Mouse (Mus musculus): ENCODE data around the gene Melk.
A peak's percentile ranks its signal among the peaks of the same experiment; 100 is the strongest.

Gene Melk

DNA sequence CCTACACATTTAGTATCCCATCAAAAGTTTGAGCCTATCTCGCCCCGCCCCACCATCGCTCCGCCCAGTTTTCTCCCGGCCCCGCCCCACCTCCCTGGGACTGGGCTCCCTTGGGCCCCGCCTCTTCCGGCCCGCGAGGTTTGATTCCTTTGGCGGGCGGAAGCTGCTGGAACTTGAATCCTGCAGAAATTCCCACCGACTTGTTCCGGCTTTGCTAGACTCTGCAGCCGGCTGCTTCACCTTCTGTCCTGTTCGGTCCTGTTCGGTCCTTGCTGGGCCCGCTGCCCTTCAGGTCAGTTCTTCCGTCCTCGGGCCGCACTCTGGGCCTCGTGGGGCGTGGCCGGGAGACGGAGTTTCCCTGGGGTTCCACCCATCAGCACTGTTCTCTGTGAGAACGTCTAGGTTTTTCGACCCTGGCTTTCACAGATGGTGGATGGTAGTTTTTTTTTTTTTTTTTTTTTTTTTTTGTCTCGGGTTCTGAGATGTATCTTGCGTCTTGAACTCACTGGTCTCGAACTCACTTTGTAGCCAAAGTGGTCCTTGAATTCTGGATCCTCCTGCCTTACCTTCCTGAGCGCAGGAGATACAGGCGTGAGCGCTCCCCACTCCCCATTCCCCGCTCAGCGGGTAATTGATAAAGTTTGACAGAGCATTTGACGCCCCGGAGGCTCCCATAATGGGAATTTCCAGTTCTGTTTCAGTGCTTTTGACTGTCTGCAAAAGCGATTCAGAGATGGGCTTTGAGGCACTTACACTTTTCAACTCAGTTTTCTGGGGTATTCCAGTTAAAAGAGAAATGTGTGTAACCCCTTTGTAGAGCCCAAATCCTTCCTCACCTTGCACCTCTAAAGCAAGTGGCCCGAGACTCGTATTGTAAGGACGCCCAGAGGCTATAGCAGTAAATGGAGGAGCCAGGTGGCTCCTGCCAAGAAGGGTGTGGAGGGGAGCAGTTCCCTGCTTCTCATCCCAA, at the start of gene Melk:
TSS of gene Melk (plus strand) at position 96 of the 970 bp plus-strand sequence.
- DNase-seq = peak; percentile 73

DNA sequence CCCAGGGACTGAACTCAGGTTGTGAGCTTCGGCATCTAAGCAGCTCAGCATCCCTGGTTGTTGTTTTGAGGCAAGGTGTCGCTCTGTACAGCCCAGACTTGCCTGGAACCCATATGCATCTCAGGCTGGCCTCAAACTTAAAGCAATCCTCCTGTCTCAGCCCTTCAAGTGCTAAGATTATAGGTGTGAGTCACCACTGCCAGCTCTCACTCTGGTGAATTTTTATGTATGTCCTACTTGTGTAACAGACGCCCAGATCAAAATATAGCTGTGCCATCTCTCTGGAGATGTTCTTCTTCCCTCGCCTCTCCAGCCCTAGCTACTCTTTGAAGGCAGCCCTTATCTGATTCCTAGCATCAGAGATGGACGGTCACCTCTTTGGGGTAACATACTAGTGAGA, 49.2 kb upstream of the Melk start:
- DNase-seq = no peak

DNA sequence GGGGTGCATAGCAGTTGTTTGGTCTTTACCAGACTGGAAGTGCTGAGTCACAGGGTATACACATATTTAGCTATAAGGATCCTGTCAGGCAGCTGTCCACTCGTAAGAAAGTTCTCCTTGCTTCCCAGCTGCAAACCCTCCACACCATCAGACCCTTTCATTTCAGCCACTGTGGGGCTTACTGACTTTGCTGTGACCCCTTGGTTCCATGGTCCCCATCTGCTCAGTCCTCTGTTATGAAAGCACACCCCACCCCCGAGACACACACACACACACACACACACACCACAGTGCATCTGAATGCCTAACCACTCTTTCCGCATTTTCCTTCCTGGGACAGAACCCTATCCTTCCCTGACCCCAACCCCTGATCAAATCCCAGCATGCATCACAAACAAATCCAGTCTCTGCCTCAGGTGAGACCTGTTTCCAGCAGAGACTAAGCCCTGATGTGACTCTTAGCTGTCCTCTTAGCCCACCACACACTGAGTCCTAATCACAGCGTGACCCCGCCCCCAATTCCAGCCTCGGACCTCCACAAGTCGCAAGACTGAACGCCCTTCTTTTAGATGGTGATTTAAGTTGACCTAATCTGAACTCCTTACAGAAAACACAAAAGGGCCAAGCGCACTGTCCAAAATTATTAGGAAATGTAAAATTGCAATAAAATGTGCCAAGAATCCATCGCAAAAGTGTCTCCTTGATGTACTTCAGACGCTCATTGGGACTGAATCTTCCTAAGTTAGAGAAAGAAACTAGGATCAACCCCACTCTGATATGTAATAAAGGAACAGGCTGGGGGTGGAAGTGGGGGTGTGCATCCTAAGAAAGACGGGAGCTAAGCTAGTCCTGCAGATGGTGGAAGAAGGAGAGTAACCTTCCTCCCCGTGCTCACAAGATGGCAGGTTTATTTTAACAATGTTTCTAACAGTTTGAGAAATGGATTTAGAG, 48.4 kb upstream of the Melk start:
- DNase-seq = no peak

DNA sequence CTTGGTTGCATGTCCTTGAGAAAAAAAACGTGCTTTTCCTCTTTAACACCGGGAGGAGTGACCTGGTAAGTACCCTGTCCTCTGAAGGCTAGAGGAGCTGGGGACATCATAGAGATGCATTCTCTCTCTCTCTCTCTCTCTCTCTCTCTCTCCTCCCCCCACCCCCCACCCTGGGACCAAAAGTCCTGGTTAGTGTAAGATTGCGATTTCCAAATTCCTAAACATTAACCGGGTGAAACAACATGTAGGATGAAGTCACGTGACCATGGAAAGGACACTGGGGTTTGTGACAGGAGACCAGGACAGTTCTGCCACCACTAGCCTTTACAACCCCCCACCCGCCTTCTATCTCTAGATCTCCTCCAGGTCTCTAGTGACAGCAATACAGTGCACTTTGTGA, 47.5 kb upstream of the Melk start:
- DNase-seq = no peak

DNA sequence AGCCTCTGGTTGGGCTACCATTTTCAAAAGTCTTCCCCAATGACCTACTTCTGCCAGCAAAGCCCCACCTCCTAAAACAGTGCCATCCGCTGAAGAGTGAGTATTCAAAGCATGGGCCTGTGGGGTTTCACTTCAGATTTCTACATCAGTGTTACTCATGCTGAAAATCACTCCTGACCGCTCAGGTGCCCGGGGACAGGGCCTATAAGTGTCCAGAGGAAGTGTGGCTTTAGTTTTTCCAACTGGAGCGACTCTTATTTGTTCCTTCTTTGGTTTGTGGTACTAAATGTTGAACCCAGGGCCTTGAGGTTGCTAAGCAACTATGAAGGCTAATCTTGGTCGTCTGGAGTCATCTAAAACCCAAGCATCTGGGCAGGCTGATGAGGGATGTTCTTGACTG, 46.1 kb upstream of the Melk start:
- DNase-seq = no peak

DNA sequence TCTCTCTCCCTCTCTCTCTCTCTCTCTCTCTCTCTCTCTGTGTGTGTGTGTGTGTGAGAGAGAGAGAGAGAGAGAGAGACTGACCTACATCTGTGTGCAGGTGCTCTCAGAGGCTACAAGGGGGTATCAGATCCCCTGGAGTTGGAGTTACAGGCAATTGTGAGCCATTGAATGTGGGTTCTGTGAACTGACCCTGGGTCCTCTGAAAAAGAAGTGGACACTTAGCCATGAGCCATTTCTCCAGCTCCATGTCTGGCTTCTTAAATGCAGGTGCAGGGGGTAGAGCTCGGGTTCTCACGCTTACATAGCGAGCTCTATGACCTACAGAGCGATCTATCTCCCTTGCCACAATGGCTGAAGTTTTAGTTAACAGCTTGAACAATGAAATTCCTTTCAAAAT, 41.5 kb upstream of the Melk start:
- no peak for DNase-seq

DNA sequence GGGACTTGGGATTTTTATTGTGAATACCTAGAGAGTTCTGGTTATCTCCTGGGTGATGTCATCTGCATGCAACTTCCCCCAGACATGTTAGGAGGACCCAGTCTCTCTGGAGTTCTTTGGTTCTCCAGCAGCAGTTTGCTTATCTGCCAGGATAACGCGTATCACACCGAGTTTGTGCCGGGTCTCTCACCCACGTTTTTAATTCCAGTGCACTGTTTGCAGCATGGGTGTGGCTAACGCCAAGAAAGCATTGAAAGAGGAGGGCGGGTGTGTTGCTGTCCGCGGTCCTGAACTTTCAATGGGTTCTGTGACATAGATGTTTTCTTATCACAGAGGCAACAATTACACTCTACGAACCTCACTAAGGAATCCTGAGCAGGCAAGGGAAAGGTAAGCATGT, 40.4 kb upstream of the Melk start:
- DNase-seq = no peak

DNA sequence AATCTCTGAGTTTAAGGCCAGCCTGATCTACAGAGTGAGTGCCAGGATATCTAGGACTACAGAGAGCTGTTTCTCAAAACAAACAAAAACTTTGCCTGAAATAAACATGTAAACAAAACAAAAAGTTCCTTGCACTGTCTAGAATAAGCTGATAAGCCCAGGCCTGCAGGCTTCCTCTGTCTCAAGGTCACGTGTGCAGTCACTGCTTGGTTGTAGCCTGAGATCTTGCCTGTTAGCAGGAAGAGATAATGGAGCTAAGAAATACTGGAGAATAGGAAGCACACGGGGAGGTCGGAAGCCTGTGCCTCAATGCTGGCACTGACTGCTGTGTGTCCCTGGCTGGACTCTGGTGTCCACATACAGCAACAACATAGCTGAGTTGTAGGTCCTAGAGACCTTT, 35.2 kb upstream of the Melk start:
- no peak for DNase-seq

DNA sequence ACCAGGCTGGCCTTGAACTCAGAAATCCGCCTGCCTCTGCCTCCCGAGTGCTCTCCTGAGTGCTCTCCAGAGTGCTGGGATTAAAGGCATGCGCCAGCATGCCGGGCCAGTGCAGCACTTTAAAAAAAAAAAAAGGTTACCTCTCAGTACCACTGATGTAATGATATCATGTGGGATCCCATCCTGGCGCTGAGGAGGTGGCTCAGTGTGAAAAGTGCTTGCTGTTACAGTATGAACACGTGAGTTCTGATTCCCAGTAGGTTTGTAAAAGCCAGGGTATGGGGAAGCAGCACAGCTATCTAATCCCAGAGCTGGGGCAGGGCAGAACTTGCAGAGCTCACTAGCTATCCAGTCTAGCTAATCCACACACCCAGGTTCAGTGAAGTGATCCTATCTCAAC, 33.2 kb upstream of the Melk start:
- DNase-seq = no peak

DNA sequence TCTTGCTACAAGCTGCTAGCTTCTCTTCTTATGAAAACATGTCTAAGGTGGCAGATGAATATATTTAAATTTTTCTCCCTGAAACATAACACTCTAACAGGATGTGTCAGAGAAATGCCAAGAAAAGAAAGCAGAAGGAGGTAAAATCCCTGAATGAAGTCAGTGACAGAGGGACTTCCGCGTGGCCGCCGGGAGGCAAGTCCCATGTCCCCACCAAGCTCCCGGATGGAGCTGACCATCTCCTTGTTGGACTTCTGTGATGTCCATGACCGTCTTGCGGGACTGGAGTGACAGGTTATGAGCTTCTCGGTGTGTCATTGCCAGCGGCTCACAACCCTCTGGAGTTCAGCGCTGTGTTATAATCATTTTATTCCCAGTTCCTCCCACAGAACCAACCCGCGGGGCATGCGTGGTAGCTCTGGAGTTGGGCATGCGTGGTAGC, 31.3 kb upstream of the Melk start:
- no peak for DNase-seq

DNA sequence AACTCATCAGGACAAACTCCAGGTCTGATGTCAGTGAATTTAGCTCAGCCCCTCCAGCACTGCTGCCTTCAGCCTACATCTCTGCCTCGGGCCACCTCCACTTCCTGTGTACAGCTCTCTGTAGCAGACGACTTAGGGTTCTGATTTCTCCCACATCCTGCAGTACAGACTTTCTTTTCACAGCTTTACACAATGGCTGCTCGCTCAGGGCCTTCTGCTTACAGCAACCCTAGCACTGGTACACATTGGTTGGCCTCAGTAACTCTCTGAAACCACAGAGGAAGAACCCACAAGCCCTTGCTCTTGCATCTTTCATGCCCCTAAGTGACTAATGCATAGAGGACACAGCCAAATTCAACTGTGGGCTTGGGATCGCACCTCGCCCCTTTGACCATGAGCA, 29.5 kb upstream of the Melk start:
- no peak for DNase-seq

DNA sequence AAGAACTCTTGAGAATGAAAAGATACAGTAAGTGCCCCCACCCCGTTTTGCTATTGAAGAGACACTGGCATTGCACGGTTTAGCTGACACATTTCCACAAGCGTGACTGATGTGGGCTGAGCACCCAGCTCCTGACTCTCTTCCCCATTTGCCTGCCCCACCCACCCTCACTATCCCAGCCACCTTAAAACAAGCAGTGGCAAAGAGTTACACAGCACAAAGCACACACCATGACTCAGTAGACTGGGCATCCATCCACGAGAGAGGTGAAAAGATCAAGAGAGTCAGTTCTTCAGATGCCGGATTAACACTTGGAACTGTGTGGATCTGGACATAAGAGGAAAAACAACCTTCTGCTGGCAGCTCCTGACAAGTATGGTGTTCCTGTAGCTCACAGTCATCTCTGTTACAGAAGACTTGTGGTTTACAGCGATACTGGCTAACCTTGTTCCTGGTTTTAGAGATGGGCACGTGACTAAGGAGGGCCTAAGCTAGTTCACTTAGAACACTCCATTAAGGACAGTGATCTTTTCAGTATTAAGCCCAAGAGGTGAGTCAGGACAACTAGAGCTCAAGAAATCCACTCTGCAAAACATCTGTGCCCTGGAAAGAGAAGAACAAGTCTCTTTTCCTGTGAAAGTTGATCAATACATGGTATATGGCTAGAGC, 18.9 kb upstream of the Melk start:
- DNase-seq = no peak

DNA sequence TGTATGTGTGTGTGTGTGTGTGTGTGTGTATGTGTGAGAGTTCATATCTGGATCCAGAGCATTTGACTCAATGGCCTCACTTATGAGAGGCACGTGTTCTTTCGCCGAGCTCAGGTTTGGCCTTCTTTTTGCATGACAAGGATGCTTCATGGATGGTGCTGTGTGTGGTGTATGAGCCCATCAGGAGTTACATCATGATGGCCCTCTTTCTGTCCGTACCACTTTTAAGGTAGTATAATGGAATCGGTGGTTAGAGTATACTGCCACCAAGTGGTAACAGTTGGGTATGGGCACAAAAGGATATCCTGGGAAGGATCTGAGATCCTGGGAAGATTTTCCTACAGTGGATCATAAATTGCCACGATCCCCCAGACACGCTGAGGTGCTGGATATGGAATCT, 8.1 kb upstream of the Melk start:
- DNase-seq = peak; percentile 29

DNA sequence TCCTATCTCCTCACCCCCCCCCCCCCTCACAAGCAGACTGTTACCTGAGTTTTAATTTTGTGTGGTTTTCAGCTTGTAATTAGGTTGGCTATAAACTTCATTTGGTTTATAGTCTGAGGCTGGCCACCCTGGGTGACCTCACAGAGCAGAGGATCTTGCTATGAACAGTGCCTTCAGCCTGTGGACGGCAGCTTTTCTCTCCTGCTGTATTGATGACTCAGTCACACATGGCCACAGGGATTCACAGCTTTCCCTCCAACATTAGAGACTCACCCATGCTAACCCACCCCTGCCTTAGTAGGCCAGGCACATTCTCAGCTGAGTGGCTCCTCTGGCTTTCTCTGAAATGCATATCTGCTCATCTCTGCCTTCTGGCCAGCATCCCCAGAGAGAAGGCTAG, 4.8 kb upstream of the Melk start:
- DNase-seq = no peak

DNA sequence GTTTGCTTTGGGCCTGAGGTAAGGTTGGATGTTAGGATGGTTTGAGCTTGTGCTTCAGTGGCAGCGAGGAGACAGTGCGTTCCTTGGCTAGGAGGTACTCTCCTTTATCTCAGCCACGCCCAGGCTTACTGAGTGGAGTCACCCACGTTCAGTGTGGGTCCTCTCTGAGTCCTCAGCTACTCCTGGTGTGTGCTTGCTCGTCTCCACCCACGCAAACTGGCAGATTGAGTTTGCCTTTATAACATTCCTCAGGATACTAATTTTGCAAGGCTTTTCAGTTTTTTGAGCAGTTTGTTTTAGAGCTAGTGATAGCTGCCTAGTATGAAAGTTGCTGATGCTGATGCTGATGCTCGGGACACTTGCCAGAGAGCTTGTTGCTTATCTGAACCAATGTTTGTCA, 5.9 kb downstream of the Melk start:
- no peak for DNase-seq

DNA sequence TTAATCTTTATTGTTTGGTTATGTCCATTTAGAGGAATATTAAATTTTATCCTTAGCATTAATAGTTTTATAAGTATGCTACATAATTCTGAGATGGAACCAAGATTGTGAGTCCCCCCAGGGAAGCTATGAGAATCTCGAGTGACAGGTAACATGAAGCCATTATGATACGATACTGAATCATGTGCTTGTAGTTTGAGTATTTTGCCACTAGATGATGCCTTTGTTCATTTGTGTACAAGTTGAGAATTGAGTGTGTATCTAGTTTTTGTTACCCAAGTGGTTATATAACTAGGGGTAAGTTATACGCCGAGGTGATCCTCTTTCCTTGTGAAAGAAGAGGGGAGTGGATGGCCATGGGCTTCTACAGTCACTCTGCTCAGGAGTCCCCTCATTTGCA, 9.8 kb downstream of the Melk start:
- no peak for DNase-seq

DNA sequence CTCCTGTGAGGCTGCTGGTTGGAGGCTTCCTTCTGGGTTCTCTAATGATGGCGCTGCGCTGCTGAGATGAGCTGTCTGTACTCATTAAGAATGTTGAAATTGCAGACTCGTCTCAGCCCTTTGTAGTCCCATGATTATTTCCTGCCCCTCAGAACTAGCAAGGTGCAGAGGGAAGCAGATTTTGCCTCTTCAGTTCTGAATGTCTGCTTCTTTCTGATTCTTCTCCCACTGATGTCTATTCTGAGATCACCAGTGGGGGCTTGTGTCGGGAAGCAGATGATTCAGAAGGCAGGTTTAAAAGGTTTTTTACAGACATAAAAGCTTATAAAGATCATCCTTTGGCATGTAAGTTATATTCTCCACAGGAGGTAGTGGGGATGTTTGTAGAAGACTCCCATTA, 10.2 kb downstream of the Melk start:
- DNase-seq = no peak

DNA sequence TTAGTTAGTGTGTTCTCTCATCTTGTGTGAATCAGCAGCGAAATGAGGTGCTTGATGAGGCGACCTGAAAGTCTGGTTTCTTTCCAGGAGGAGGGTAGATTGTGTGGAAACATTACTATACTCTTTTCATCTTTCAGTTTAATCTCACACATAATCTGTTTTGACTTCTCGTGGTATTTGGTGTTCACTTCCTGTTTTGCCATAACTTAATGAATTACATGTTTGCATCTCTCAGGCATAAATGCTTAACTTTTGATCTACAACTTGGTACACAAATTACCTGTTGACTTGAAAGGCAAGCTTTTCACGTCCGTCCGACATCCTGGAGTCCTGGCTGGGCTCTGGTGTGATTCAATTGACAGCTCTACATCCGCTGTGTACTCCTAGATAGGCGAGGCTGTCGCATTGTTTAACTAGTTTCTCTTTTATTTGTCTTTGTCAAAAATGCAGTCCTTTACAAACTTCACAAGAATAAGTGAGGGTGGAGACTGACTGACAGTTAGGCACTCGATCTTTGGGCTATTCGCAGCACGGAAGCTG, 15.7 kb downstream of the Melk start:
- no peak for DNase-seq

DNA sequence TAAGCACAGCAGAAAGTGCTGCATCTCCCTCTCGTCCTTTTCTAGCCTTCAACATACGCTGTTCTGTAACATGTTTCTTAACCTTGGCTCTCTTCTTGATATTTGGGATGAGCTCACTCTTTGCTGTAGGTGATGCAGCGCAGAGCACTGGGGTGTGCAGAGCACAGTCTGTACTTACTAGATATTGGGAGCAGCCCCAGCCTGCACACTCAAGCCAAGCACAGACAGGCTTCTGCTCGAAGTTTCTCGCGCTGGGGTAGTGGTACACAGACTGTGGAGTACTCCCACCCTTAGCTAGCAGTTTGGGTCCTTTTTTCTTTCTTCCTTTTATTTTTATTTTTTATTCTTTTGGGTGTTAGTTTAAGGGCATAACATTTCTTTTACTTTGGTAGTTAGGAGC, 19.8 kb downstream of the Melk start:
- no peak for DNase-seq

DNA sequence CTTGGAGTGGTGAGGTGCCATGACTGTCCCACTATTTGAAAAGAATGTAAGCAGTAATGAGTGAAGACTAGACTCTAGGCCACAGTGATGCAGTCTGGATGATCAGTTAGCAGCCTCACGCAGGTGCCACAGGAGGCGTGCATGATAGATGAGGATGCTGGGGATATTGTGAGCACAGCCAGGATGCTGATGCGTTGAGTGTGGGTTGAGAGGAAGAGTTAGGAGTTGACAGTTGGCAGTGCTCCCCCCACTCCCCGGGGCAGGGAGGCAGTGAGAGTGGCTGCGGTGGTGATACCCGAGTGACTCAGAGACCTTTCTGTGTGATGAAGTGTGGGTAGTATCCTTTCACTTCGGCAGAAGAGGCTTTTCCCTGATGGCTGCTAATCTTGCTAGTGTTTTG, 21.4 kb downstream of the Melk start:
- no peak for DNase-seq

DNA sequence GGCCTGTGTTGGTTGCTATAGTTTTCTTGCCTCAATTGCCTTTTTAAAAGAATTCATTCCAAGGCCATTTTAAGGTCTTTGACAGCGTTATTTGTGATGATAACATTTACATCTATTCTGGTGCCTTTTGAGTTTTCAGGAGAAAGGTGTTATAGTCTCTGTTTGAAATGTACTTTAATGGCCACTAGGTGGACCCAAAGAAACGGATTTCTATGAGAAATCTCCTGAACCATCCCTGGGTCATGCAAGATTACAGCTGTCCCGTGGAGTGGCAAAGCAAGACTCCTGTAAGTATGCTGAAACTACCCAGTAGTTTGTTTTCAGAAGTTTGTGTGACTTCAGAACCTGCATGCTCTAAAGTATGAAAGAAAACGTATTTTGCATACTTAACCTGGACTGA, 24.8 kb downstream of the Melk start:
- DNase-seq = no peak

DNA sequence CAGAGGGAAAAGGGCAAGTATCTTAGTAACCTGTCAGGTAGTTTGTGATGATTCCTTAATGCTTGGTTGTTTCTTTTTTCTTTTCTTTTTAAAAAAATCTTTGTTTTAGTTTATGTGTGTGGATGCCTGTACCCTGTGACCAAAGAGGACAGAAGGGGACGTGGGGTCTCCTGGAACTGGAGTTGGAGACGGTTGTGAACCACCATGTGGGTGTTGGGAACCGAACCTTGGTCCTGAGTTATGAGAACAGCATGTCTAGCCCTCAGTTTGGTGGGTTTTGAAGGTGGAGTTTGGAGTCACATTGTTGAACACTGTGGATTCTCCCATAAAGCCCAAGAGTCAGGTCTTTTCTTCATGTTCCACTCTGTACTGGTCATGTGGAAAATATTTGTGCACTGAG, 26.0 kb downstream of the Melk start:
- DNase-seq = no peak

DNA sequence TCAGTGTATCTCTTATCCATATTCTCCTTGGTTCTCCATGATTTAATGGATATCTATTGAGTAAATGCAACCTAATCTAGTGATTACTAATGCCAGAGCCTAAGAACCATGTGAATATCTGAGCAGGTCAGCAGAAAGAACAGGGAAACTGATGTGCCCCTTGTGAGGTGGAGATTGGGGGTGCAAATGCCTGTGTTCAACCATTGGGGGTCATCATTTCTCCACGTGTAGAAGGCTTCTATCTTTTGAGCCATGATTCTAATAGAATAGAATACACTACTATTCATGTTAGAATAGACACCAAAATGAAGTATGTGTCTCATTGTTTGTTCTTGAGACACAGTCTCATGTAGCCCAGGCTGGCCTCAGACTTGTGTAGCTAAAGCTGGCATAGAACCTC, 27.3 kb downstream of the Melk start:
- DNase-seq = no peak
